Mouse (Mus musculus) heart, embryonic 10.5 days (tissue): ENCODE results near the gene Clasp1. TPM values are rescaled to one million over a fixed set of nuclear protein-coding genes. Genes with fewer than 3 reads are reported as not detected.

Experiments used
- DNase-seq: peaks from one replicate; pipeline ENCODE4 v3.0.0-alpha.2; 2017; ENCODE audit warnings: low spot score
- H3K27ac ChIP-seq: fragments of 300-500 bp; sonication (generic); 2 replicates; pipeline ENCODE4 v1.5.1; 2016; ENCODE audit warnings: mild to moderate bottlenecking
- H3K27me3 ChIP-seq: fragments of 300-500 bp; sonication (generic); 2 replicates; pipeline ENCODE4 v1.6.1; 2016; ENCODE audit warnings: mild to moderate bottlenecking; ENCODE audit not compliant: poor library complexity, insufficient read depth, severe bottlenecking
- H3K36me3 ChIP-seq: fragments of 300-500 bp; sonication (generic); 2 replicates; pipeline ENCODE4 v1.6.1; 2016; ENCODE audit warnings: mild to moderate bottlenecking, moderate library complexity
- H3K4me1 ChIP-seq: fragments of 300-500 bp; sonication (generic); 2 replicates; pipeline ENCODE4 v1.6.1; 2016; ENCODE audit warnings: mild to moderate bottlenecking
- H3K4me3 ChIP-seq: fragments of 300-500 bp; sonication (generic); 2 replicates; pipeline ENCODE4 v1.5.1; 2016; ENCODE audit warnings: mild to moderate bottlenecking, moderate library complexity
- H3K9me3 ChIP-seq: fragments of 300-500 bp; sonication (generic); 2 replicates; pipeline ENCODE4 v1.6.1; 2016; ENCODE audit warnings: mild to moderate bottlenecking, moderate library complexity
- WGBS: fragments of 180-500 bp; shearing (Covaris S2); methylation state at CpG from one replicate; pipeline ENCODE4 v1.1.7; 2016; 5-methylcytosine and 5-hydroxymethylcytosine counted together
- polyA plus RNA-seq: library from polyadenylated mRNA; unstranded; fragments of >200 nt; fragmentation: Nextera tagmentation; extraction: Ambion mirVana; gene quantifications from 2 replicates; pipeline ENCODE4 v1.2.1, GENCODE M21; 2016

The Clasp1 gene
- polyA plus RNA-seq, 1 experiment from 2014 or later = 72.3 TPM

- Histone ChIP-seq H3K27ac (no peak overlapping the region), H3K4me1 (0 out of 2 replicates have a peak, but pooled peaks cover 5% of the 10 kb centered on the region), H3K36me3 (peaks cover 3% of the 10 kb centered on the region), H3K9me3 (no peaks in the 10 kb centered on the region), H3K27me3 (no peaks in the 10 kb centered on the region), H3K4me3 (no peak overlapping the region)
- WGBS = 84% methylated on average over 2 of the region's 2 CpGs
- no peak for DNase-seq
Measured at GRCm38 (mm10) chr1:118413169-118413568, 24.3 kb downstream of the Clasp1 start.

GRCm38 (mm10) chr1:118417047-118417730 lies 28.3 kb downstream of the Clasp1 start:
- Histone ChIP-seq H3K36me3 (peaks cover 28% of the 10 kb centered on the region), H3K9me3 (no peaks in the 10 kb centered on the region), H3K27ac (no peak overlapping the region), H3K4me3 (no peak overlapping the region), H3K27me3 (no peaks in the 10 kb centered on the region), H3K4me1 (peaks cover 13% of the 10 kb centered on the region; the same call in 1 of the 2 replicates)
- DNase-seq = no peak
- 90% methylated on average over 9 of the region's 9 CpGs for WGBS

DNA sequence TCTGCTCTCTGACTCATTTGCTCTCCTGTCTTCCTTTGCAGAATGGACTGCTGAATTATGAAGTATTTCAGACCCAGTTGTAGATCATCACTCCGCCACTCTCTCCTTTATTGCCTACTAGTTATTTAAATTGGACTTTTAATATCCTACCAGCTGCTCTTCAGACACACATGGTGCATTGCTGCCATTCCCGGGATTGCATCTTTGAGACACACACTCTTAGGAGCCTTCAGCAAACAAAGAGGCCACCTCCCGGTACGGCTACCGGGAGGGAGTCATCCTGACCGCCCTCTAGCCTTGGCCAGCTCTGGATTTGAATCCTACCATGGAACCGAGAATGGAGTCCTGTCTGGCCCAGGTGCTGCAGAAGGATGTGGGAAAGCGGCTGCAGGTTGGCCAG lies 30.5 kb downstream of the Clasp1 start:
- WGBS = 94% methylated on average over 8 of the region's 8 CpGs
- Histone ChIP-seq H3K4me3 (no peak overlapping the region), H3K27ac (no peak overlapping the region), H3K9me3 (no peaks in the 10 kb centered on the region), H3K27me3 (no peaks in the 10 kb centered on the region), H3K4me1 (peaks cover 24% of the 10 kb centered on the region; the same call in 1 of the 2 replicates), H3K36me3 (peaks cover 43% of the 10 kb centered on the region)
- no peak for DNase-seq

- Histone ChIP-seq H3K27me3 (no peaks in the 10 kb centered on the region), H3K4me3 (no peak overlapping the region), H3K36me3 (peaks cover 45% of the 10 kb centered on the region), H3K9me3 (no peaks in the 10 kb centered on the region), H3K27ac (no peak overlapping the region), H3K4me1 (peaks cover 18% of the 10 kb centered on the region; the same call in 1 of the 2 replicates)
- 73% methylated on average over 3 of the region's 3 CpGs for WGBS
- DNase-seq = no peak
Measured at GRCm38 (mm10) chr1:118421149-118421548, 32.3 kb downstream of the Clasp1 start.

- no peak overlapping the region for H3K27ac ChIP-seq
- H3K36me3 ChIP-seq = peaks cover 42% of the 10 kb centered on the region
- no peak for DNase-seq
- H3K4me1 ChIP-seq = peaks cover 18% of the 10 kb centered on the region; the same call in 1 of the 2 replicates
- H3K27me3 ChIP-seq = no peaks in the 10 kb centered on the region
- no peaks in the 10 kb centered on the region for H3K9me3 ChIP-seq
- H3K4me3 ChIP-seq = no peak overlapping the region
- WGBS = 69% methylated on average over 6 of the region's 6 CpGs
Measured at GRCm38 (mm10) chr1:118422812-118423211, 34.0 kb downstream of the Clasp1 start.

DNA sequence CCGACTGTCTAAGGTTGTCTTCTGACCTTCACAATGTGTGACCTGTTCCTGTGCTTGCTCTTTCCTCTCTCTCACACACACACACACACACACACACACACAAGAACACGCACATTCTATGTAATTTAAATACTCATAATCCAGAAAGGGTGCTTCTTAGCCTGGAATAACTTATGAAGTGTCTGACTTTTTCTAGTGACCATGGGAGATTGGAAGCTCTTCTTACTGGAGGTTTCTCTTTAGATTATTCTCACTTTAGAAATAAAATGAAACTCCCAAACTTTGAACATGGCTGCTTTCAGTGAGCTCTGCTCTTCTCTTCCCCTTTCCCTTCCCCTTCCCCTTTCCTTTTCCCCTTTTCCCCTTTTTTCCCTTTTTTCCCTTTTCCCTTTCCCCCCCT lies 37.1 kb downstream of the Clasp1 start:
- 90% methylated on average over 2 of the region's 2 CpGs for WGBS
- Histone ChIP-seq H3K27ac (no peak overlapping the region), H3K4me3 (no peak overlapping the region), H3K27me3 (no peaks in the 10 kb centered on the region), H3K36me3 (peaks cover 26% of the 10 kb centered on the region; the same call in 1 of the 2 replicates), H3K9me3 (no peaks in the 10 kb centered on the region), H3K4me1 (peaks cover 40% of the 10 kb centered on the region)
- no peak for DNase-seq

DNA sequence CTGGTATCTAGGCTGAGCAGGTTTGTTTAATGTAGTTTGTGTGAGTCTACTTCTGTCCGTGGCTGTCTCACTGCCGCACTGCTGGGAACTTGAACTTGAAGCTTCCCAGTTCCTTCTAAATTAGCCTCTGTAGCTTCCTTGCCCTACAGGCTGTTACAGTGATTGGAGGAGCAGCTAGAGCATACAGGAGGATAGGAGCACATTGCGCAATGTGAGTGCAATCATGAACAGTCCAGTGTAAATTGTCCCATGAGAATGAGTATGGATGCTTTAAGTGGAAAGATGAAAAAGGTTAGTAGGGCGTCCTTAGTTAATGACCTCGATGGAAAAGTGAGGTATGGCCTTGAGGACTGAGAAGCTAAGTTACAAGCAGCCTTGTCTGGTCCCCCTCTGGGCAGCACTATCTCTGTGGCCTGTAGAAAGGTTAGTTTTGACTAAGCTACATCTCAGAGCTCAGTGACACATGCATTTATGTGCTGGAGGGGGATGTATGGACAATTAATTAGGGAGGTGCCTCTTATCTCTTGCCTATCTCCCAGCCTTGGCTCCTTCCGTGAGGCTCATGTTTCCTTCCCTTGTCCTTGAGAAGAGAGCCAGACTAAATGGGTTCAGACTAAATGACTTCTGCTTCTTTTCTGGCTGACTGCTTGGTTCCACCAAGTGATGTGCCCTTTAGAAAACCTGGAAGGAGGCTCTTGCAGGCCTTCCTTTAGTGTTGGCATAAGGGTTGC lies 39.7 kb downstream of the Clasp1 start:
- peaks cover 15% of the 10 kb centered on the region; the same call in 1 of the 2 replicates for H3K36me3 ChIP-seq
- H3K27ac ChIP-seq = no peak overlapping the region
- H3K27me3 ChIP-seq = no peaks in the 10 kb centered on the region
- no peak for DNase-seq
- H3K4me3 ChIP-seq = no peak overlapping the region
- H3K9me3 ChIP-seq = no peaks in the 10 kb centered on the region
- H3K4me1 ChIP-seq = peaks cover 29% of the 10 kb centered on the region
- WGBS = 72% methylated on average over 6 of the region's 6 CpGs

GRCm38 (mm10) chr1:118431548-118431947 lies 42.7 kb downstream of the Clasp1 start:
- H3K36me3 ChIP-seq = peaks cover 5% of the 10 kb centered on the region; the same call in 1 of the 2 replicates
- H3K4me3 ChIP-seq = no peak overlapping the region
- no peak for DNase-seq
- no peaks in the 10 kb centered on the region for H3K9me3 ChIP-seq
- no peaks in the 10 kb centered on the region for H3K27me3 ChIP-seq
- peaks cover 24% of the 10 kb centered on the region for H3K4me1 ChIP-seq
- WGBS = 95% methylated on average over 4 of the region's 4 CpGs
- H3K27ac ChIP-seq = no peak overlapping the region

DNA sequence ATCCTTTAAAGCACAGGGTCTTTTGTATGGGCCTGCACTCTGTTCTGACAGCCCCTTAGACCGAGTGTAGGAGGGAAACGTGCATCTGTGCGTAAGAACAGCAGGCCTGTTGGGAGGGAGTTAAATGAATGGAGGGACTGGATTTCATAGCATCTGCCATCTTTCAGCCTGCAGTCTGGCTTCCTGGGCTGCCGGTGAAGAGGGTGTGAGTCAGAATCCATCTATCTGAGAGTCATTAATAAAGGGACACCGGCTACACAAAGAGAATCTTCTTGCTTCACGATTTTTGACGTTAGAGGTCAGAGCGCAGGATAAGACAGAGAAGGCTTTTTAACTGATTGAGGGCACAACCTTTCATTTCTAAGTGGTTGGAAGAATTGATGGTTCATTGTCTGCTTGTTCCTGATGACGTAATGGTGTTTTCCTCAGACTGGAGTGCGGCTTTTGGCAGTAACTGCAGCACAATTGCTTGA lies 46.2 kb downstream of the Clasp1 start:
- H3K27ac ChIP-seq = no peak overlapping the region
- no peak for DNase-seq
- H3K27me3 ChIP-seq = no peaks in the 10 kb centered on the region
- no peak overlapping the region for H3K4me3 ChIP-seq
- 0 out of 2 replicates have a peak, but pooled peaks cover 4% of the 10 kb centered on the region for H3K4me1 ChIP-seq
- H3K9me3 ChIP-seq = no peaks in the 10 kb centered on the region
- peaks cover 5% of the 10 kb centered on the region; the same call in 1 of the 2 replicates for H3K36me3 ChIP-seq
- WGBS = 72% methylated on average over 10 of the region's 10 CpGs

DNA sequence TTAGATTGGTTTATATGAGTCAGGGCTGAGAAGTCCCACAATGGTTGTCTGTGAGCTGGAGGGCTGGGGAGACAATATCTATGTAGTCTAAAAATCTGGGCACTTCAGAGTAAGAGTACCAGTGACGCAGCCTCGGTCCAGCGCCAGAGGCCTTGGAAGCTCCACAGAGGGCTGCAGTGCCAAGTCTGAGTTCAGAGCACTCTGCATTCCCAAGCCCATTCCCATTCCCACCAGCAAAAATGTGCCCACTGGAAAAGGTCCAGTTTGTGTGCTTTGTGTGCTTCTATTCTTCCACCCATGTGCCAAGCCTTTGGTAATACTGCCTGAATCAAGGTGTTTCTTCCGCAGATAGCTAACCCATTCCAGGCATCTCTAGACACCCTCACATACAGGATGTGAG lies 49.0 kb downstream of the Clasp1 start:
- Histone ChIP-seq H3K36me3 (peaks cover 5% of the 10 kb centered on the region; the same call in 1 of the 2 replicates), H3K4me3 (no peak overlapping the region), H3K9me3 (no peaks in the 10 kb centered on the region), H3K27me3 (no peaks in the 10 kb centered on the region), H3K27ac (no peak overlapping the region), H3K4me1 (no peaks in the 10 kb centered on the region)
- no peak for DNase-seq
- 94% methylated on average over 4 of the region's 4 CpGs for WGBS

GRCm38 (mm10) chr1:118438332-118438731 lies 49.5 kb downstream of the Clasp1 start:
- DNase-seq = no peak
- no peaks in the 10 kb centered on the region for H3K9me3 ChIP-seq
- H3K4me1 ChIP-seq = 0 out of 2 replicates have a peak, but pooled peaks cover 3% of the 10 kb centered on the region
- H3K27me3 ChIP-seq = no peaks in the 10 kb centered on the region
- no peak overlapping the region for H3K27ac ChIP-seq
- peaks cover under 1% of the 10 kb centered on the region; the same call in 1 of the 2 replicates for H3K36me3 ChIP-seq
- H3K4me3 ChIP-seq = no peak overlapping the region

GRCm38 (mm10) chr1:118440547-118440946 lies 51.7 kb downstream of the Clasp1 start:
- 88% methylated on average over 1 of the region's 1 CpGs for WGBS
- Histone ChIP-seq H3K4me3 (no peak overlapping the region), H3K36me3 (no peaks in the 10 kb centered on the region), H3K4me1 (peaks cover 23% of the 10 kb centered on the region), H3K9me3 (no peaks in the 10 kb centered on the region), H3K27ac (no peak overlapping the region), H3K27me3 (no peaks in the 10 kb centered on the region)
- no peak for DNase-seq

DNA sequence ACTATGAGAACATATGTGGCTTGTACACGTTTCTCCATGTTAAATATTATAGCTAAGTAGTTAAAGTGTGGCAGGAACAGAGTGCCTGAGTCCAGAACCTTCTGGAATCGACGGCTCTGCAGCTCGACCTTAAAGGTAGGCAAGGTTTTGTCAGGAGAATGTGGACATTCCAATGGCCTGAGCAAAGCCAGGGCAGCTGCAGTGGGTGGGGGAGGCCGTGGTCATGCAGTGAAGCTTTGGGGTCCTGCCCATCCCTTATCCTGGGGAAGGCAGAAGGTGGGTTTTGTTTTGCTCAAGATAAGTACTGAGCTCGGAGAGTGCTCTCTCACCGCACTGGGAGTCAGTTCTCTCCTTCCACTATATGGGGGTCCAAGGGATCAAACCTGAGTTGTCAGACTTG lies 55.6 kb downstream of the Clasp1 start:
- Histone ChIP-seq H3K4me3 (no peak overlapping the region), H3K27me3 (no peaks in the 10 kb centered on the region), H3K4me1 (peaks cover 43% of the 10 kb centered on the region), H3K27ac (no peak overlapping the region), H3K9me3 (no peaks in the 10 kb centered on the region), H3K36me3 (no peaks in the 10 kb centered on the region)
- WGBS = 46% methylated on average over 7 of the region's 7 CpGs
- no peak for DNase-seq
